Mouse (Mus musculus) embryonic facial prominence, embryonic 11.5 days (tissue): ENCODE results near the gene Gm10491. TPM values are rescaled to one million over a fixed set of nuclear protein-coding genes. Genes with fewer than 3 reads are reported as not detected.

ENCODE experiments used
- ATAC-seq: fragments of 200-750 bp; cut with Nextera tagmentation; replicated peaks from 2 replicates; pipeline ENCODE4 v1.8.0; 2017; ENCODE audit warnings: low read depth; ENCODE audit not compliant: insufficient number of reproducible peaks, low FRiP score, low TSS enrichment
- DNase-seq: peaks from one replicate; pipeline ENCODE4 v3.0.0-alpha.2; 2015; ENCODE audit warnings: low spot score
- H3K27ac ChIP-seq: fragments of 300-500 bp; sonication (generic); replicated peaks from 2 replicates; pipeline ENCODE4 v1.5.1; 2014; ENCODE audit warnings: mild to moderate bottlenecking, low read depth, low read length, control low read depth
- H3K27me3 ChIP-seq: fragments of 300-500 bp; sonication (generic); 2 replicates; pipeline ENCODE4 v1.6.1; 2014; ENCODE audit warnings: mild to moderate bottlenecking, low read length, moderate library complexity, mixed read lengths; ENCODE audit not compliant: control insufficient read depth, insufficient read depth
- H3K36me3 ChIP-seq: fragments of 300-500 bp; sonication (generic); replicated peaks from 2 replicates; pipeline ENCODE4 v1.6.1; 2014; ENCODE audit warnings: low read depth, mild to moderate bottlenecking, low read length, moderate library complexity, mixed read lengths; ENCODE audit not compliant: control insufficient read depth, insufficient read depth
- H3K4me1 ChIP-seq: fragments of 300-500 bp; sonication (generic); 2 replicates; pipeline ENCODE4 v1.6.1; 2014; ENCODE audit warnings: low read length, mixed read lengths; ENCODE audit not compliant: control insufficient read depth, insufficient read depth
- H3K4me2 ChIP-seq: fragments of 300-500 bp; sonication (generic); 2 replicates; pipeline ENCODE4 v1.6.1; 2014; ENCODE audit warnings: low read depth, mild to moderate bottlenecking, control low read depth, low read length, moderate library complexity
- H3K4me3 ChIP-seq: fragments of 300-500 bp; sonication (generic); 2 replicates; pipeline ENCODE4 v1.5.1; 2014; ENCODE audit warnings: low read depth, low read length, control low read depth
- H3K9ac ChIP-seq: fragments of 300-500 bp; sonication (generic); replicated peaks from 2 replicates; pipeline ENCODE4 v1.6.1; 2014; ENCODE audit warnings: mild to moderate bottlenecking, control low read depth, low read length
- H3K9me3 ChIP-seq: fragments of 300-500 bp; sonication (generic); replicated peaks from 2 replicates; pipeline ENCODE4 v1.6.1; 2016; ENCODE audit warnings: mild to moderate bottlenecking, low read length, inconsistent platforms, mixed read lengths; ENCODE audit not compliant: control insufficient read depth
- WGBS: fragments of 180-500 bp; shearing (Covaris S2); extraction: QIAGEN DNeasy Blood & Tissue Kit; methylation state at CpG from one replicate; pipeline ENCODE4 v1.1.7; 2014; 5-methylcytosine and 5-hydroxymethylcytosine counted together
- polyA plus RNA-seq: library from polyadenylated mRNA; unstranded; fragments of >200 nt; fragmentation: Nextera tagmentation; extraction: Ambion mirVana; gene quantifications from 2 replicates; pipeline ENCODE4 v1.2.1, GENCODE M21; 2014

Gene Gm10491
- polyA plus RNA-seq, 1 experiment from 2014 or later: not detected

GRCm38 (mm10) chrX:7869826-7870225 is 37.8 kb downstream of the Gm10491 start:
- H3K36me3 ChIP-seq: no peaks in the 10 kb centered on the region; the same call in 1 of the 2 replicates
- ATAC-seq: no peak
- WGBS: 39% methylated on average over 3 of the region's 3 CpGs

GRCm38 (mm10) chrX:7868506-7868905 is 39.1 kb downstream of the Gm10491 start:
- H3K4me1 ChIP-seq: no peaks in the 10 kb centered on the region
- 54% methylated on average over 2 of the region's 2 CpGs for WGBS
- DNase-seq: no peak
- H3K27me3 ChIP-seq: no peaks in the 10 kb centered on the region
- H3K9ac ChIP-seq: no peak overlapping the region
- H3K9me3 ChIP-seq: no peaks in the 10 kb centered on the region
- no peak overlapping the region for H3K4me2 ChIP-seq
- ATAC-seq: no peak
- H3K4me3 ChIP-seq: no peak overlapping the region
- H3K27ac ChIP-seq: no peak overlapping the region
- no peaks in the 10 kb centered on the region; the same call in 1 of the 2 replicates for H3K36me3 ChIP-seq

More at GRCm38 (mm10) chrX:7869826-7870225, 37.8 kb downstream of the Gm10491 start:
- DNase-seq: no peak
- Histone ChIP-seq H3K9ac (no peak overlapping the region), H3K4me2 (no peak overlapping the region), H3K27me3 (no peaks in the 10 kb centered on the region), H3K9me3 (no peaks in the 10 kb centered on the region), H3K4me3 (no peak overlapping the region), H3K4me1 (no peaks in the 10 kb centered on the region), H3K27ac (no peak overlapping the region)

- Histone ChIP-seq H3K4me1 (no peaks in the 10 kb centered on the region), H3K9ac (no peak overlapping the region), H3K27ac (no peak overlapping the region), H3K36me3 (no peaks in the 10 kb centered on the region; the same call in 1 of the 2 replicates), H3K4me3 (no peak overlapping the region), H3K27me3 (no peaks in the 10 kb centered on the region), H3K9me3 (no peaks in the 10 kb centered on the region), H3K4me2 (no peak overlapping the region)
- ATAC-seq: no peak
- 88% methylated on average over 1 of the region's 1 CpGs for whole genome bisulfite sequencing
- DNase-seq: no peak
These were observed 40.5 kb downstream of the Gm10491 start for GRCm38 (mm10) chrX:7867141-7867540.

GRCm38 (mm10) chrX:7865786-7866185 is 41.8 kb downstream of the Gm10491 start:
- no peak overlapping the region for H3K4me3 ChIP-seq
- H3K36me3 ChIP-seq: no peaks in the 10 kb centered on the region; the same call in 1 of the 2 replicates
- H3K4me2 ChIP-seq: no peak overlapping the region
- H3K27me3 ChIP-seq: no peaks in the 10 kb centered on the region
- DNase-seq (no peak), ATAC-seq (no peak)
- H3K9ac ChIP-seq: no peak overlapping the region
- H3K27ac ChIP-seq: no peak overlapping the region
- H3K4me1 ChIP-seq: no peaks in the 10 kb centered on the region
- H3K9me3 ChIP-seq: no peaks in the 10 kb centered on the region
- 82% methylated on average over 2 of the region's 2 CpGs for WGBS

GRCm38 (mm10) chrX:7865343-7865742 is 42.3 kb downstream of the Gm10491 start:
- Histone ChIP-seq H3K4me2 (no peak overlapping the region), H3K36me3 (no peaks in the 10 kb centered on the region; the same call in 1 of the 2 replicates), H3K9me3 (no peaks in the 10 kb centered on the region), H3K27me3 (no peaks in the 10 kb centered on the region), H3K4me3 (no peak overlapping the region), H3K27ac (no peak overlapping the region), H3K4me1 (no peaks in the 10 kb centered on the region), H3K9ac (no peak overlapping the region)
- ATAC-seq: no peak
- DNase-seq: no peak
- whole genome bisulfite sequencing: 72% methylated on average over 2 of the region's 2 CpGs

GRCm38 (mm10) chrX:7864551-7864950 is 43.1 kb downstream of the Gm10491 start:
- DNase-seq (no peak), ATAC-seq (no peak)
- Histone ChIP-seq H3K9ac (no peak overlapping the region), H3K36me3 (no peaks in the 10 kb centered on the region), H3K4me3 (no peak overlapping the region), H3K4me2 (no peak overlapping the region), H3K27ac (no peak overlapping the region), H3K9me3 (no peaks in the 10 kb centered on the region), H3K4me1 (no peaks in the 10 kb centered on the region), H3K27me3 (no peaks in the 10 kb centered on the region)
- WGBS: 75% methylated on average over 3 of the region's 3 CpGs

GRCm38 (mm10) chrX:7863181-7863580 is 44.5 kb downstream of the Gm10491 start:
- no peaks in the 10 kb centered on the region for H3K9me3 ChIP-seq

GRCm38 (mm10) chrX:7859191-7859753 is 48.4 kb downstream of the Gm10491 start:
- WGBS: 82% methylated on average over 3 of the region's 3 CpGs
- H3K27ac ChIP-seq: no peak overlapping the region
- H3K9ac ChIP-seq: no peak overlapping the region
- no peak overlapping the region for H3K4me2 ChIP-seq
- no peaks in the 10 kb centered on the region for H3K36me3 ChIP-seq
- no peaks in the 10 kb centered on the region for H3K4me1 ChIP-seq
- ATAC-seq: no peak
- no peaks in the 10 kb centered on the region for H3K9me3 ChIP-seq
- H3K4me3 ChIP-seq: no peak overlapping the region
- no peaks in the 10 kb centered on the region for H3K27me3 ChIP-seq
- DNase-seq: no peak

More at GRCm38 (mm10) chrX:7863181-7863580, 44.5 kb downstream of the Gm10491 start:
- Histone ChIP-seq H3K9ac (no peak overlapping the region), H3K27me3 (no peaks in the 10 kb centered on the region), H3K4me3 (no peak overlapping the region), H3K36me3 (no peaks in the 10 kb centered on the region), H3K4me2 (no peak overlapping the region), H3K4me1 (no peaks in the 10 kb centered on the region), H3K27ac (no peak overlapping the region)
- 71% methylated on average over 1 of the region's 1 CpGs for WGBS
- ATAC-seq (no peak), DNase-seq (no peak)
